Mouse (Mus musculus) stomach, postnatal 0 days (tissue): ENCODE results near the gene Ibtk.

Experiments
- CTCF ChIP-seq: IDR thresholded peaks from 2 replicates; pipeline ENCODE4 v1.5.1; 2016; ENCODE audit warnings: antibody characterized with exemption, low read depth, mild to moderate bottlenecking, moderate library complexity
- EP300 ChIP-seq: optimal IDR thresholded peaks from 2 replicates; pipeline ENCODE3; 2016; ENCODE audit warnings: antibody characterized with exemption

DNA sequence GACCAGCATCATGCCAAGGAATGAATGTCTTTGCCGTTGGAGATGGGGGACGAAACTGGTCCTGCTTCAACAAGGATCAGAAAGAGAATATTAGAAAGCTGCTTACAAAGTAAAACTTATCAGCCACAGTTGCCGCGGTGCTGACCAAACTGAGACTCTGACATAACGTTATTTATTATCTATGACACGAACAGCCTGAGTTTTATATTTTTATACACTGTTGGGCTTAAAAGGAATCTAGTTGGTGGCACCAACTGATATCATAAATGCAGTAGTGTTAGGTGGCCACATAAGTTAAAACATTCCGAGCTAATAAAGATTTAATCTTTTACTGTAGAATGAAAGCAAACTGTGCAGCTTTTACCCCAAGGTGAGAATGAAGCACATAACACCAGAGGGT is 1.7 kb upstream of the Ibtk start:
- TF ChIP-seq EP300 = no peak
- no peak for TF ChIP-seq CTCF
